Mouse (Mus musculus) stomach, embryonic 14.5 days (tissue): ENCODE results near the gene Gbx1. TPM values are rescaled to one million over a fixed set of nuclear protein-coding genes. Genes with fewer than 3 reads are reported as not detected.

ENCODE experiments used
- ATAC-seq: fragments of 200-750 bp; cut with Nextera tagmentation; 2 replicates; pipeline ENCODE4 v1.8.0; 2017; ENCODE audit warnings: low read depth, moderate TSS enrichment; ENCODE audit not compliant: insufficient number of reproducible peaks, insufficient read depth, low FRiP score
- H3K27ac ChIP-seq: fragments of 300-500 bp; sonication (generic); 2 replicates; pipeline ENCODE4 v1.5.1; 2014; ENCODE audit warnings: mild to moderate bottlenecking, low read length, moderate library complexity, mixed read lengths
- H3K27me3 ChIP-seq: fragments of 300-500 bp; sonication (generic); 2 replicates; pipeline ENCODE4 v1.6.1; 2014; ENCODE audit warnings: low read length, control low read depth, mixed read lengths; ENCODE audit not compliant: control insufficient read depth, insufficient read depth
- H3K36me3 ChIP-seq: fragments of 300-500 bp; sonication (generic); 2 replicates; pipeline ENCODE4 v1.6.1; 2014; ENCODE audit warnings: mild to moderate bottlenecking, control low read depth, low read length, moderate library complexity, mixed read lengths; ENCODE audit not compliant: control insufficient read depth, insufficient read depth
- H3K4me1 ChIP-seq: fragments of 300-500 bp; sonication (generic); 2 replicates; pipeline ENCODE4 v1.6.1; 2014; ENCODE audit warnings: low read length, control low read depth, mixed read lengths; ENCODE audit not compliant: control insufficient read depth, insufficient read depth
- H3K4me2 ChIP-seq: fragments of 300-500 bp; sonication (generic); replicated peaks from 2 replicates; pipeline ENCODE4 v1.6.1; 2014; ENCODE audit warnings: low read depth, low read length, control low read depth
- H3K4me3 ChIP-seq: fragments of 300-500 bp; sonication (generic); 2 replicates; pipeline ENCODE4 v1.5.1; 2014; ENCODE audit warnings: low read depth, low read length, control low read depth
- H3K9ac ChIP-seq: fragments of 300-500 bp; sonication (generic); replicated peaks from 2 replicates; pipeline ENCODE4 v1.6.1; 2014; ENCODE audit warnings: low read depth, mild to moderate bottlenecking, control low read depth, low read length, moderate library complexity, mixed read lengths
- H3K9me3 ChIP-seq: fragments of 300-500 bp; sonication (generic); 2 replicates; pipeline ENCODE4 v1.6.1; 2016; ENCODE audit warnings: low read depth, low read length, control low read depth; ENCODE audit not compliant: control insufficient read depth
- WGBS: fragments of 180-500 bp; shearing (Covaris S2); extraction: QIAGEN DNeasy Blood & Tissue Kit; methylation state at CpG from one replicate; pipeline ENCODE4 v1.1.7; 2014; 5-methylcytosine and 5-hydroxymethylcytosine counted together
- polyA plus RNA-seq: library from polyadenylated mRNA; unstranded; fragments of >200 nt; fragmentation: Nextera tagmentation; extraction: Ambion mirVana; gene quantifications from 2 replicates; pipeline ENCODE4 v1.2.1, GENCODE M21; 2014

Gbx1 gene
- polyA plus RNA-seq, 1 experiment from 2014 or later = not detected

DNA sequence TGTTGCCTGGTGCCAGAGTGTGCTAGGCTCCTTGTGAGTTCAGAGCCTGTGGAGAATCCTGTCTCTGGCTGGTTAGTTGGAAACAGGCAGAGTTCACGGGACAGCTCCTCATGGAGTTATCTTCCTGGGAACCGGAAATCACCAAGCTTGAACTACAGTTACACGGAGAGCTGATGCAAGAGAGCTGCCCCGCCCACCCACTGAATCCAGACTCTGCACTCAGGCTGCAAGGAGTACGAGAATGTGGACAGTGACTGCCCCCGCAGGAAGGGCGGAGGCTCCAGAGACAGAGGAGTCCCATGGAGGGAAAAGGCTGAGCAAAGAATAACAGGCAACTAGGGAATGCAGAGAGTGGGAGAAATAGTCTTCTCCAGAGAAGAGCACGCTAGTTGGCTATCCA lies 14.7 kb downstream of the Gbx1 start:
- no peaks in the 10 kb centered on the region; the same call in 1 of the 2 replicates for H3K9me3 ChIP-seq
- 42% methylated on average over 8 of the region's 8 CpGs for WGBS
- no peak overlapping the region for H3K27ac ChIP-seq
- no peak overlapping the region for H3K4me2 ChIP-seq
- H3K27me3 ChIP-seq = no peaks in the 10 kb centered on the region
- H3K4me3 ChIP-seq = no peak overlapping the region
- no peak overlapping the region for H3K9ac ChIP-seq
- no peaks in the 10 kb centered on the region for H3K36me3 ChIP-seq
- no peak for ATAC-seq
- H3K4me1 ChIP-seq = no peaks in the 10 kb centered on the region

DNA sequence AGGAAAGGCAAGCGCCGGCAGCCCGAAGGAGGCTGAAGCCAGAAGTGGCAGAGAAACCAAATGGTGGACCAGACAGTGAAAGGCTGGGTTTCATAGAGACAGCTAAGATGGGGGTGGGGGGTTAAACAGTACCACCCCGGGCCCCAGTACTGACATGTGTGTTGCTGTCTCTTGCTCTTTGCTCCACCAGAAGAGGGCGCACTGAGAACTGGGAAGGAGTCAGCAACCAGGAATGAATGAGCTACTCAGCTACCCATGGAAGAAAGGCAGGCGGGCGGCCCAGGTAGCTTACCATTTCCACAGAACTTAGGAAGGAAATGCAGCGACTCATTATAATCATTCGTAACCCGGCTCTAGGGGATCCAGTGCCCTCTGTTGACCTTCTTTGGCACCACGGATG lies 16.4 kb downstream of the Gbx1 start:
- Histone ChIP-seq H3K27me3 (no peaks in the 10 kb centered on the region), H3K4me1 (no peaks in the 10 kb centered on the region), H3K27ac (no peak overlapping the region), H3K36me3 (no peaks in the 10 kb centered on the region), H3K4me3 (no peak overlapping the region), H3K9me3 (no peaks in the 10 kb centered on the region; the same call in 1 of the 2 replicates), H3K9ac (no peak overlapping the region), H3K4me2 (no peak overlapping the region)
- WGBS = 44% methylated on average over 11 of the region's 11 CpGs
- no peak for ATAC-seq

GRCm38 (mm10) chr5:24508406-24508805 lies 18.6 kb downstream of the Gbx1 start:
- WGBS = 88% methylated on average over 7 of the region's 7 CpGs
- no peak for ATAC-seq
- Histone ChIP-seq H3K9ac (no peak overlapping the region), H3K9me3 (no peaks in the 10 kb centered on the region; the same call in 1 of the 2 replicates), H3K36me3 (no peaks in the 10 kb centered on the region), H3K4me3 (no peak overlapping the region), H3K27ac (no peak overlapping the region), H3K4me2 (no peak overlapping the region), H3K27me3 (no peaks in the 10 kb centered on the region), H3K4me1 (no peaks in the 10 kb centered on the region)

- H3K4me2 ChIP-seq = no peak overlapping the region
- H3K36me3 ChIP-seq = peaks cover 19% of the 10 kb centered on the region
- no peak overlapping the region for H3K4me3 ChIP-seq
- H3K27ac ChIP-seq = no peak overlapping the region
- H3K9me3 ChIP-seq = no peaks in the 10 kb centered on the region; the same call in 1 of the 2 replicates
- H3K27me3 ChIP-seq = no peaks in the 10 kb centered on the region
- H3K4me1 ChIP-seq = no peaks in the 10 kb centered on the region
- WGBS = 62% methylated on average over 2 of the region's 2 CpGs
- ATAC-seq = no peak; the same call in 1 of the 2 replicates
- H3K9ac ChIP-seq = no peak overlapping the region
Observed at GRCm38 (mm10) chr5:24505513-24505912, 21.5 kb downstream of the Gbx1 start.

DNA sequence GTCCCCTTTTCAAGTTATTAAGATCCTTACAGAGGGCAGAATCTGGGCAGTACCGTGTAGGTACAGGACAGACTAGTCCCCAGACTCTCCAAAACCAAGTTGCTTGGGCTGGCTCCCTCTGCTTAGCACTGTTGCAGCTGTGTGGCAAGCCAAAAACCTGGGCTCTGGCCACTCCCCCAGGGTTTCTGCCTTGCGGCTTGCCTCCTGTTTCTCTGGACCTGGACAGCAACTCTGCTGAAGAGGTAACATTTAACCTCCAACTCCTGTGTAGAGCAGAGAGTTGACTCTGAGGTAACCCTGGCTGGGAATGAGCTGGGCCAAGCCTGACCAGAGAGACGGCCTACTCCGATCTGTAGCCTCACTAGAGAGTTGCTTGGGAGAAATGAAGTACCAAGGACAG lies 24.2 kb downstream of the Gbx1 start:
- Histone ChIP-seq H3K27ac (no peak overlapping the region), H3K4me2 (no peak overlapping the region), H3K9ac (no peak overlapping the region), H3K27me3 (no peaks in the 10 kb centered on the region), H3K9me3 (no peaks in the 10 kb centered on the region), H3K4me1 (no peaks in the 10 kb centered on the region), H3K36me3 (peaks cover 40% of the 10 kb centered on the region), H3K4me3 (no peak overlapping the region)
- WGBS = 70% methylated on average over 4 of the region's 4 CpGs
- no peak for ATAC-seq

- Histone ChIP-seq H3K36me3 (peaks cover 54% of the 10 kb centered on the region), H3K27ac (no peak overlapping the region), H3K4me3 (no peak overlapping the region), H3K27me3 (no peaks in the 10 kb centered on the region), H3K9ac (no peak overlapping the region), H3K9me3 (no peaks in the 10 kb centered on the region), H3K4me2 (no peak overlapping the region), H3K4me1 (no peaks in the 10 kb centered on the region)
- no peak for ATAC-seq
- 78% methylated on average over 11 of the region's 11 CpGs for WGBS
Observed at GRCm38 (mm10) chr5:24500851-24501250, 26.2 kb downstream of the Gbx1 start.

GRCm38 (mm10) chr5:24499113-24499512 lies 27.9 kb downstream of the Gbx1 start:
- no peak for ATAC-seq
- Histone ChIP-seq H3K4me3 (no peak overlapping the region), H3K27me3 (no peaks in the 10 kb centered on the region), H3K4me2 (no peak overlapping the region), H3K27ac (no peak overlapping the region), H3K9ac (no peak overlapping the region), H3K9me3 (no peaks in the 10 kb centered on the region), H3K36me3 (peaks cover 64% of the 10 kb centered on the region), H3K4me1 (no peaks in the 10 kb centered on the region)
- 81% methylated on average over 10 of the region's 10 CpGs for WGBS

DNA sequence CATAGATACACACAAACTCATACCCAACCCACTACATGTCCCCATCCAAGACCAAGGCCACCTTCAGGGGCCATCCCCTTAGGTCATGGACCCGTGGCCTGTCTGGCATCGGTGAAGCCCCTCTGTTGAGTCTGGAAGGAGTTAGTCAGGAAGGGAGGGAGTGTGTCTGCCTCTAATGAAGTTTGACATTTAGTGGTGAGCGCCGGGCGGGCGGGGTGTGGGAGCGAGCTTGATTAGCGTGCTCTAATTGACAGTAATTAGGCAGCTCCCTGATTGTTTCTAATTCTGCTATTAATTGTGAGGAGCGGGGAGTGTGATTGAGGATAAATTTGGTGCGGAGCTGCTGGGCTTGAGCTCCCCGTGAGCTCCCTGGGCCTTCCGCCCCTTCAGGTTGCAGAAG lies 29.5 kb downstream of the Gbx1 start:
- peaks cover 79% of the 10 kb centered on the region for H3K36me3 ChIP-seq
- 81% methylated on average over 12 of the region's 12 CpGs for WGBS

DNA sequence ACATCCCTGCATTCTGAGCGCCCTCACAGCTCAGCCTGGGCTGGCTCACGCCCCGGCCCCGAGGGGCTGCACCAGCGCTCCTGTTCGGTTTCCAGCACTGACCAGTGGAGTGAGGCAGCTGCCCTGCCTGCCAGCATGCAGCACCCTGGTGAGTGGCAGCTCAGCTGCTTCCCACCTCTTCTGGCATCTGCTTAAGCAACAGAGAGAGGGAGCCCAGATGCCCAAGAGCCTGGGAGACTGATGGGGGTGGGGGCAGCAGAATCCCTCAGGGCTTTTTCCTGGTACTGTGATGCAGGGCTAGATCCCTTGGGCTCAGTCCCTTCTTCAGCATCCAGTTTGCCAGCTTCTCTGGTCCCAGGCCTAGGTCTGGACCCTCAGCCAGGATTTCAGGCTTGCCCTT lies 30.2 kb downstream of the Gbx1 start:
- Histone ChIP-seq H3K4me1 (no peaks in the 10 kb centered on the region), H3K9ac (no peak overlapping the region), H3K4me3 (no peak overlapping the region), H3K27ac (no peak overlapping the region), H3K27me3 (no peaks in the 10 kb centered on the region), H3K4me2 (no peak overlapping the region), H3K36me3 (peaks cover 81% of the 10 kb centered on the region), H3K9me3 (no peaks in the 10 kb centered on the region)
- WGBS = 81% methylated on average over 6 of the region's 6 CpGs
- no peak for ATAC-seq

More for the DNA sequence above, 29.5 kb downstream of the Gbx1 start:
- ATAC-seq = no peak
- no peak overlapping the region for H3K27ac ChIP-seq
- H3K9me3 ChIP-seq = no peaks in the 10 kb centered on the region
- no peak overlapping the region for H3K4me3 ChIP-seq
- H3K27me3 ChIP-seq = no peaks in the 10 kb centered on the region
- H3K9ac ChIP-seq = no peak overlapping the region
- no peaks in the 10 kb centered on the region for H3K4me1 ChIP-seq
- H3K4me2 ChIP-seq = no peak overlapping the region
